Comparison of ENCODE assay signal across 1 mouse cellular context in genomic region chr6:97222931-97223467, GRCm38 (mm10).
TF ChIP-seq lines count a peak whose summit lies in the region.

No protein-coding gene starts in this region.

TF ChIP-seq in myocyte, 11 proteins besides CTCF, POLR2A, EP300 and RAD21 (continued from another document):
- TF ChIP-seq TCF12 (IDR thresholded peaks at IDR 0.05; ENCODE audit: insufficient read depth, poor library complexity, severe bottlenecking) (peak; percentile 89), POLR2AphosphoS2 (IDR thresholded peaks at IDR 0.05; ENCODE audit: insufficient read length, low read depth) (peak; percentile 28)
